Mouse (Mus musculus) MEL-GATA-1-ER (cell line): Measurements from ENCODE around the gene Sprr2i.

Experiments
- DNase-seq: peaks from one replicate; pipeline ENCODE4 v3.0.0-alpha.2; 2012; ENCODE audit warnings: low read depth; ENCODE audit errors: extremely low read depth

Gene Sprr2i

GRCm38 (mm10) chr3:92407691-92408090 is at the start of gene Sprr2i:
Gene Sprr2i, plus strand, starts transcription at chr3:92407991.
- DNase-seq: no peak

- DNase-seq: no peak
Measured at GRCm38 (mm10) chr3:92361619-92362018, 46.2 kb upstream of the Sprr2i start.

DNA sequence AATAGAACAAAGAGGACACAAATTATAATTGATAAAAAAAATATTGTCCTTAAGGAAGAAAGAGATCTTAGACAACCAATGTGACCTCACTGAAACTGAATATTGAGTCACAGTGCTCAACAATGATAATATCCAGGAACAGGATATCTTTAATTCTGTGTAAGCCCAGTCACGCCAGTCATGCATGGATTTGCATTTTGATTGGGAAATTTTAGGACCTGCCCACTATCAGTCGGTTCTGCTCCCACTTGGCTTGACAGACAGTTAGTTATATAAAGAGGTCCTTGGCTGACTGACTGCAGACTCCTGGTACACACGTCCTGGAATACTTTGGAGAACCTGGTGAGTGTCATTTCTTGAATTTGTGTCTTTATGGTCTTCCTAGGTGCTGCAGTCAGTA is 42.9 kb upstream of the Sprr2i start, which contains the start of gene Sprr2f:
Sprr2f (plus strand) TSS at position 301 of the 400 bp plus-strand sequence.
- DNase-seq: no peak

DNA sequence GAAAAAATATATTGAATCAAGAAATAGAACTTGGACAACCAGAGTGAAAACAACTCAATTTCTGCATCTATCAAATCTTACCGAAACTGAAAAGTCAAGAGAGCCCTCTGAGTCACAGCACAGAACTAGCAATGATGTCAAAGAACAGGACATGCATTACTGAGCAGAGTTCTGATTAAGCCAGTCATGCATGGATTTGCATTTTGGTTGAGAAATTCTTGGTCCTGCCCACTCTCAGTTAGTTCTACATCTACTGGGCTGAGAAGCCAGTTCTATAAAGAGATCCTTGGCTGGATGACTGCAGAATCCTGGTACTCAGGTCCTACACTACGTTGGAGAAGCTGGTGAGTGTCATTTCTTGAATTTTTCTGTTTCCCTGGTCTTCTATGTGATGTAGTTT is 34.2 kb upstream of the Sprr2i start:
- DNase-seq: no peak

DNA sequence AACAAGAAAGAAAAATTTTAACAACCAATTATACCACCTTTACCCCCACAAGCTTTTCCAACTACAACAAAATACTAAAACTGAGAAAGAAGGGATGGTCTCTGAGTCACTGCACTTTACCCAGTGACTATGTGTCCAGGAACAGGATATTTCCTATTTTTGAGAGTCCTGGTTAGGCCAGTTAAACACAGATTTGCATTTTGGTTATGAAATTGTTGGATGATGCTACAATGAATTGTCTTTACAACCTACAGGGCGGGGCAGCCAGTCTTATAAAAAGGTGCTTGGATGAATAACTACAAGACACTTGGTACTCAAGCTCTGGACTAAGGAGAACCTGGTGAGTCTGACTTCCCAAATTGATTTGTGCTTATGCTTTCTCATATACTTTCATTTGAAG is 22.4 kb upstream of the Sprr2i start, which contains the start of gene Sprr2h:
Sprr2h (plus strand) TSS at position 301 of the 400 bp plus-strand sequence.
- no peak for DNase-seq

DNA sequence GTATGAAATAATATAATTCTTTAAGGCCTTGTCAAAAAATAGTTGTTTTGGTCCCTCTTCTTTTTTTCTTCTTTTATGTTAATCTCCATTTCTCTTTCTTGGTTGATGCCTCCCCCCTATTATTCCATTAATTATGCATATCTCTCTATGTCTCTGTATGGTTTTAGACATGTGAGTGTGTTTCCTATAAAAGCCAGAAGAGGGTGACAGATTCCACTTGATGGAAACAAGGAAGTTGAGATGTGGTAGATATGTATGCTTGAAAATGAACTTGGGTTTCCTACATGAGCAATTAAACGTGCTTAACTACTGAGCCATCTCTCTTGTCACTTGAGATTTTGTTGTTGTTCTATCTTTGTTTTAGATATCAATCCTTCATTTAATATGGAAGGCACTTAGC is 13.5 kb upstream of the Sprr2i start:
- no peak for DNase-seq

GRCm38 (mm10) chr3:92417782-92418181 is 10.0 kb downstream of the Sprr2i start, which contains the start of gene Sprr2j-ps:
Gene Sprr2j-ps, plus strand, starts transcription at chr3:92418082.
- DNase-seq: no peak

GRCm38 (mm10) chr3:92429323-92429722 is 21.5 kb downstream of the Sprr2i start, which contains the start of gene Gm9774:
Gene Gm9774, minus strand, starts transcription at chr3:92429423.
- DNase-seq: no peak

DNA sequence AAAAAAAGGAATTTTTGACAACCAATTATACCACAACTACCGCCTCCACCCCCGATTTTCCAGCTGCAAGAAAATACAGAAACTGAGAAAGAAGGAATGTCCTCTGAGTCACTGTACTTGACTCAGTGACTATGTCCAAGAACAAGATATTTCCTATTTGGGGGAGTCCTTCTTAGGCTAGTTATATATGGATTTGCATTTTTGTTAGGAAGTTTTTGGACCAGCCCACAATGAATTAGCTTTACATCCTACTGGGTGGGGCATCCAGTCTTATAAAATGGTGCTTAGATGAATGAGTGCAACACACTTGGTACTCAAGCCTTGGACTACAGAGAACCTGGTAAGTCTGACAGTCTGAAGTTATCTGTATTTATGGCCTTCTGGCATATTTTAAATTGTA is 24.5 kb downstream of the Sprr2i start, which contains the start of gene Sprr2k:
Sprr2k (plus strand) TSS at position 301 of the 400 bp plus-strand sequence.
- DNase-seq: no peak

- no peak for DNase-seq
Measured at GRCm38 (mm10) chr3:92438689-92439088, 30.9 kb downstream of the Sprr2i start, which contains the start of gene Sprr1b. Gene Sprr1b, minus strand, starts transcription at chr3:92438789.

GRCm38 (mm10) chr3:92440177-92440576 is 32.4 kb downstream of the Sprr2i start:
- no peak for DNase-seq

GRCm38 (mm10) chr3:92455151-92455550 is 47.4 kb downstream of the Sprr2i start:
- DNase-seq: no peak

GRCm38 (mm10) chr3:92458620-92459019 is 50.8 kb downstream of the Sprr2i start, which contains the start of gene Sprr3:
Gene Sprr3, minus strand, starts transcription at chr3:92458720.
- DNase-seq: no peak
